Mouse (Mus musculus): ENCODE measurements around the gene Pde7b.

- no peak for TF ChIP-seq POLR2A (IDR thresholded peaks at IDR 0.05; ENCODE audit: control insufficient read depth, low read depth, low read length)
- TF ChIP-seq CTCF (IDR thresholded peaks at IDR 0.05; ENCODE audit: control insufficient read depth, insufficient read depth, insufficient replicate concordance, low read depth, low read length), result no peak
Measured at GRCm38 (mm10) chr10:20633085-20633415, 91.8 kb downstream of the Pde7b start.
